Mouse (Mus musculus) kidney, adult 2 months (tissue): ENCODE measurements at regions not wholly inside any gene's neighbourhood (a gene's known extent, or its start where the extent isn't known, plus 50 kb on each side); places are given as distances from the start of the nearest gene placed in this dataset.

Source experiments
- CTCF ChIP-seq: fragments of 200-500 bp; conservative IDR thresholded peaks from 2 replicates; pipeline ENCODE4 v1.5.1; 2011; ENCODE audit warnings: low read depth, mild to moderate bottlenecking, control low read depth, low read length, moderate library complexity, mixed read lengths; ENCODE audit not compliant: insufficient read depth, insufficient read length
- POLR2A ChIP-seq: fragments of 200-500 bp; IDR thresholded peaks from one replicate; pipeline ENCODE4 v1.6.1; 2011; ENCODE audit warnings: low read depth, low read length, control low read depth

GRCm38 (mm10) chr8:78118493-78118892 lies 94.6 kb upstream of the Ttc29 start:
- TF ChIP-seq CTCF: no peak
- no peak for TF ChIP-seq POLR2A
